Mouse (Mus musculus): ENCODE data around the gene Tchp. TPM values are rescaled to one million over a fixed set of nuclear protein-coding genes. Genes with fewer than 3 reads are reported as not detected.

The Tchp gene
- polyA plus RNA-seq, 1 experiment from 2014 or later, result 14.8 TPM

DNA sequence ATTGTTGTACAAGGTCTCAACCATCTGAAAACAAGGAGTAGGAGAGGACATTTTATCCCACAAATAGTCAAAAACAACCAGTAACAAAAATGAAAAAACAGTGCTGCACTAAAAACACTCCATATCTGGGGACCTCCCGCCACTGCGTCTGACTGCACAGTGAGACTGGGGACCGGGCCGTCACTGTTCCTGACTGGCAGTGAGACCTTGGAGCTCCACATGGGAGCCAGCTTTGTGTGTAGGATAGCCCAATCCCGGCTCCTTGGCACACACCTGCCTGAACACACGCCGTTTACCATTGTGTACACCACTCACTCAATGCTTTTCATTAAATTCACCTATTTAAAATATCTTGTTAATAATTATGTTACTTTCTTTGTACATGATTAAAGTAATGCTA lies 59.6 kb downstream of the Tchp start:
- H3K4me1 ChIP-seq (ENCODE audit: insufficient read depth), result no peaks in the 10 kb centered on the region
- TF ChIP-seq CTCF (IDR thresholded peaks at IDR 0.05; ENCODE audit: low read depth), result no peak
- no peak overlapping the region for H3K4me3 ChIP-seq (ENCODE audit: low read depth, low read length)
- no peak overlapping the region for H3K9ac ChIP-seq
- WGBS, result 92% methylated on average over 7 of the region's 7 CpGs
- H3K9me3 ChIP-seq (ENCODE audit: low read depth, low read length), result no peaks in the 10 kb centered on the region
- no peak overlapping the region for H3K4me2 ChIP-seq
- no peak for ATAC-seq (ENCODE audit: insufficient read depth)
- no peaks in the 10 kb centered on the region for H3K27me3 ChIP-seq (ENCODE audit: insufficient read depth, low read length)
- peaks cover 40% of the 10 kb centered on the region for H3K36me3 ChIP-seq (ENCODE audit: insufficient read depth)
- DNase-seq, result no peak
- no peak overlapping the region for H3K27ac ChIP-seq (ENCODE audit: low read depth)

DNA sequence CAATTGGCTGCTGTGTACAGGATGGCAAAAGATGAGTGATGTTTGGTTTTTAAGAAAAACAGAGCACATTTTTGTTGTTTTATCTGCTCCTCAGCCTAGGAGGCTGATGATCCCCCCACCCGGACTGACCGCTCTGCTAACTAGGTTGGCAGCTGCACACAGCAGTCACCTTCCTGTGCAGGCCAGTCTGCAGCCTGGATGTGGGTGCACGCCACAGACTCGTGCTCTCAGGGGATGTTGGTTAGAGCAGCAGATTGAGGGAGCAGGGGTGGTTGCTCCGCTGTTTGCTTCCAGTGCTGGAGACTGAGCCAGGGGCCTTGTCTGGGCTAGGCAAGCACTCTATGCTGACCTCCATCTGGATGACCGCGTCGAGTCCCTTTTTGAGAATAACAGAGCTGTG lies 62.2 kb downstream of the Tchp start:
- Histone ChIP-seq H3K4me2 (no peak overlapping the region), H3K9ac (no peak overlapping the region), H3K36me3 (ENCODE audit: insufficient read depth) (peaks cover 16% of the 10 kb centered on the region; the same call in 1 of the 2 replicates), H3K4me3 (ENCODE audit: low read depth, low read length) (no peak overlapping the region), H3K4me1 (ENCODE audit: insufficient read depth) (no peaks in the 10 kb centered on the region), H3K27me3 (ENCODE audit: insufficient read depth, low read length) (no peaks in the 10 kb centered on the region), H3K27ac (ENCODE audit: low read depth) (no peak overlapping the region), H3K9me3 (ENCODE audit: low read depth, low read length) (no peaks in the 10 kb centered on the region)
- ATAC-seq (ENCODE audit: insufficient read depth) (no peak), DNase-seq (no peak)
- no peak for TF ChIP-seq CTCF (IDR thresholded peaks at IDR 0.05; ENCODE audit: low read depth)
- WGBS, result 91% methylated on average over 8 of the region's 8 CpGs

DNA sequence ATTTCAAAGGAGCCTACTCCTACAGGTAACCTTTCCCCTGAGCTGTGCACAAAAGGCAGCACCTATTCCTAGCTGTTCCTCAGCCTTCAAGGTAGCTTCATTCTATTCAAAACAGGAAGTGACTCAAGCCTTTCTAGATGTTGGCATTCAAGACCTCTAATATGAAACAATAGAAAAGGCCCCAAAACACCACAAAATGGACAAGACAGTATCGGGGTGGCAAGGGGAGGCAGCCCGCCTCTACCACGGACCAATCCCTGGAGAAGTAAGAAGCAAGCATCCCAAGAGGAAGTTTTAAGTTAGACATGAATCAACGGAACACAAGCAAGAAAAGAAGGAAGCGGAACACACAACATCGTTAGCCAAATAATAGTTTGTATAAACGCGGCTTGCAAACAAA lies 64.2 kb downstream of the Tchp start:
- peak overlapping the region; percentile 97 for H3K4me2 ChIP-seq
- H3K9ac ChIP-seq, result peak overlapping the region; percentile 89
- no peak for TF ChIP-seq CTCF (IDR thresholded peaks at IDR 0.05; ENCODE audit: low read depth)
- no peaks in the 10 kb centered on the region for H3K9me3 ChIP-seq (ENCODE audit: low read depth, low read length)
- H3K27ac ChIP-seq (ENCODE audit: low read depth), result no peak overlapping the region
- peak overlapping the region; percentile 84 for H3K4me3 ChIP-seq (ENCODE audit: low read depth, low read length)
- 72% methylated on average over 8 of the region's 8 CpGs for WGBS
- H3K36me3 ChIP-seq (ENCODE audit: insufficient read depth), result 0 out of 2 replicates have a peak, but pooled peaks cover under 1% of the 10 kb centered on the region
- ATAC-seq (ENCODE audit: insufficient read depth) (no peak), DNase-seq (peak; percentile 8)
- no peaks in the 10 kb centered on the region for H3K27me3 ChIP-seq (ENCODE audit: insufficient read depth, low read length)
- H3K4me1 ChIP-seq (ENCODE audit: insufficient read depth), result no peaks in the 10 kb centered on the region

Small RNA genes within 50 kb of the gene (microRNA-seq; reads per million reads assigned to microRNA genes)
- not detected for gene Mir7028 (ENCODE audit: borderline number of aligned reads)

Other genes with a start within 250 kb of the Tchp start
- 2.3 and 2.5 TPM in 2 replicates for gene Fam222a, start 139.7 kb upstream of the Tchp start, polyA plus RNA-seq (2014; fragmentation: Nextera tagmentation; extraction: Ambion mirVana)
- 1.0 and 1.6 TPM in 2 replicates for gene Trpv4, start 49.3 kb upstream of the Tchp start, polyA plus RNA-seq (2014; fragmentation: Nextera tagmentation; extraction: Ambion mirVana)
- gene Gltp, start 16.8 kb upstream of the Tchp start, polyA plus RNA-seq (2014; fragmentation: Nextera tagmentation; extraction: Ambion mirVana), result 71.1 and 74.8 TPM in 2 replicates
- 83.2 and 86.4 TPM in 2 replicates for gene Ankrd13a, start 66.9 kb downstream of the Tchp start, polyA plus RNA-seq (2014; fragmentation: Nextera tagmentation; extraction: Ambion mirVana)
- 45.9 and 51.8 TPM in 2 replicates for gene Git2, start 67.8 kb downstream of the Tchp start, polyA plus RNA-seq (2014; fragmentation: Nextera tagmentation; extraction: Ambion mirVana)
- 86.4 and 88.6 TPM in 2 replicates for gene 1500011B03Rik, start 115.7 kb downstream of the Tchp start, polyA plus RNA-seq (2014; fragmentation: Nextera tagmentation; extraction: Ambion mirVana)
- gene 4930519G04Rik, start 145.9 kb downstream of the Tchp start, polyA plus RNA-seq (2014; fragmentation: Nextera tagmentation; extraction: Ambion mirVana), result not detected in 2 replicates
- 0.18 TPM in 1 of 2 replicates, not detected in the other for gene Gm9936, start 150.9 kb downstream of the Tchp start, polyA plus RNA-seq (2014; fragmentation: Nextera tagmentation; extraction: Ambion mirVana)
- gene Oasl2, start 189.2 kb downstream of the Tchp start, polyA plus RNA-seq (2014; fragmentation: Nextera tagmentation; extraction: Ambion mirVana), result 2.8 and 4.5 TPM in 2 replicates
- gene Oasl1, start 215.5 kb downstream of the Tchp start, polyA plus RNA-seq (2014; fragmentation: Nextera tagmentation; extraction: Ambion mirVana), result 0.50 TPM in 2 replicates
- gene 2210016L21Rik, start 234.4 kb downstream of the Tchp start, polyA plus RNA-seq (2014; fragmentation: Nextera tagmentation; extraction: Ambion mirVana), result 44.3 and 50.6 TPM in 2 replicates

Data from lung, embryonic 14.5 days (tissue).